Mouse (Mus musculus): ENCODE measurements around the gene Nip7. TPM values are rescaled to one million over a fixed set of nuclear protein-coding genes. Genes with fewer than 3 reads are reported as not detected.

The Nip7 gene
- polyA plus RNA-seq, 1 experiment from 2014 or later: 49.5 TPM

GRCm38 (mm10) chr8:107052046-107052445, 4.6 kb upstream of the Nip7 start:
- Histone ChIP-seq H3K4me3 (ENCODE audit: low read depth, low read length) (no peak overlapping the region), H3K27me3 (ENCODE audit: control insufficient read depth, insufficient read depth, low read length) (no peaks in the 10 kb centered on the region), H3K9ac (ENCODE audit: low read length) (no peak overlapping the region), H3K27ac (replicated peaks) (no peak overlapping the region), H3K4me2 (replicated peaks; ENCODE audit: low read depth) (no peak overlapping the region), H3K4me1 (replicated peaks; ENCODE audit: control insufficient read depth, insufficient read depth) (0 out of 2 replicates have a peak, but pooled peaks cover 2% of the 10 kb centered on the region), H3K9me3 (ENCODE audit: control insufficient read depth, low read length) (no peaks in the 10 kb centered on the region), H3K36me3 (ENCODE audit: control insufficient read depth, insufficient read depth, low read length) (peaks cover 13% of the 10 kb centered on the region; the same call in 1 of the 2 replicates)
- ATAC-seq (ENCODE audit: low FRiP score, low TSS enrichment): no peak
- no peak for DNase-seq (ENCODE audit: low spot score)
- TF ChIP-seq CTCF (IDR thresholded peaks at IDR 0.05; ENCODE audit: low read depth) (no peak), EP300 (optimal IDR thresholded peaks at IDR 0.05) (no peak)
- 93% methylated on average over 8 of the region's 8 CpGs for WGBS

DNA sequence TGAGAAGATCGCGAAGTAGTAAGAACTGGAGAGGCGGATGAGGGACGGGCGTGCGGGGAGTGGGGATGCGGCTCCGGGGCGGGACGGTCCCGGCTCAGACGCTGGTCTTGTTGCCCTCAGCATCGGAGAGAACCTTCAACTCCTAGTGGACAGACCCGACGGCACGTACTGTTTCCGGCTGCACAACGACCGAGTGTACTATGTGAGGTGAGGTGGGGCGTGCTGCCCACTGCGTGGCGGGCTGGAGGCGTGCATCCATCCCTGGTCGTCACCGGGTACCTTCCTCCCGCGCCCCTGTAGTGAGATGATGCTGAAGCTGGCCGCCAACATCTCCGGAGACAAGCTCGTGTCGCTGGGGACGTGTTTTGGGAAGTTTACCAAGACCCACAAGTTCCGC, 294 bp downstream of the Nip7 start:
- Histone ChIP-seq H3K9me3 (ENCODE audit: control insufficient read depth, low read length) (no peaks in the 10 kb centered on the region), H3K27ac (replicated peaks) (peak overlapping the region; percentile 67), H3K36me3 (ENCODE audit: control insufficient read depth, insufficient read depth, low read length) (peaks cover 13% of the 10 kb centered on the region; the same call in 1 of the 2 replicates), H3K9ac (ENCODE audit: low read length) (peak overlapping the region; percentile 85), H3K27me3 (ENCODE audit: control insufficient read depth, insufficient read depth, low read length) (no peaks in the 10 kb centered on the region), H3K4me3 (ENCODE audit: low read depth, low read length) (peak overlapping the region; percentile 96), H3K4me1 (replicated peaks; ENCODE audit: control insufficient read depth, insufficient read depth) (0 out of 2 replicates have a peak, but pooled peaks cover 2% of the 10 kb centered on the region), H3K4me2 (replicated peaks; ENCODE audit: low read depth) (peak overlapping the region; percentile 90)
- DNase-seq (ENCODE audit: low spot score) (no peak), ATAC-seq (ENCODE audit: low FRiP score, low TSS enrichment) (peak; percentile 70)
- WGBS: under 1% methylated on average over 33 of the region's 33 CpGs
- TF ChIP-seq EP300 (optimal IDR thresholded peaks at IDR 0.05): no peak
- 0 out of 2 replicates have a peak, but pooled peaks have one; percentile 22 for TF ChIP-seq CTCF (IDR thresholded peaks at IDR 0.05; ENCODE audit: low read depth)

DNA sequence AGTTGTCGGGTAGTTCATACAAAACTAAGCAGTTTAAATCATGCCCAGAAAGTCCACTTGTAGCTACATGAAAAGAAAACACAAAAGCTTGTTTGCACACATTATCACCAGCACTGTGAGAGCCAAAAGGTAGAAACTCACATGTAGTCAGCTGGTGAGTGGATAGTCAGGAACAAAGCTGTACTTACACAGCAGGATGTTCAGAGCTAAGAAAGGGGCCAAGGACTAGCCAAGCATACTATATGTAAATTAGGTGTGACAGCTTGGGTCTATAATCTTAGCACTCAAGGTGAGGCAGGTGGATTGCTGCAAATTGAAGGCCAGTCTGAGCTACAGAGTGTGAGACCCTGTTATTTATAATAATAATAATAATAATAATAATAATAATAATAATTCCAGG, 5.9 kb downstream of the Nip7 start:
- DNase-seq (ENCODE audit: low spot score) (no peak), ATAC-seq (ENCODE audit: low FRiP score, low TSS enrichment) (peak; percentile 61; the same call in 1 of the 2 replicates)

DNA sequence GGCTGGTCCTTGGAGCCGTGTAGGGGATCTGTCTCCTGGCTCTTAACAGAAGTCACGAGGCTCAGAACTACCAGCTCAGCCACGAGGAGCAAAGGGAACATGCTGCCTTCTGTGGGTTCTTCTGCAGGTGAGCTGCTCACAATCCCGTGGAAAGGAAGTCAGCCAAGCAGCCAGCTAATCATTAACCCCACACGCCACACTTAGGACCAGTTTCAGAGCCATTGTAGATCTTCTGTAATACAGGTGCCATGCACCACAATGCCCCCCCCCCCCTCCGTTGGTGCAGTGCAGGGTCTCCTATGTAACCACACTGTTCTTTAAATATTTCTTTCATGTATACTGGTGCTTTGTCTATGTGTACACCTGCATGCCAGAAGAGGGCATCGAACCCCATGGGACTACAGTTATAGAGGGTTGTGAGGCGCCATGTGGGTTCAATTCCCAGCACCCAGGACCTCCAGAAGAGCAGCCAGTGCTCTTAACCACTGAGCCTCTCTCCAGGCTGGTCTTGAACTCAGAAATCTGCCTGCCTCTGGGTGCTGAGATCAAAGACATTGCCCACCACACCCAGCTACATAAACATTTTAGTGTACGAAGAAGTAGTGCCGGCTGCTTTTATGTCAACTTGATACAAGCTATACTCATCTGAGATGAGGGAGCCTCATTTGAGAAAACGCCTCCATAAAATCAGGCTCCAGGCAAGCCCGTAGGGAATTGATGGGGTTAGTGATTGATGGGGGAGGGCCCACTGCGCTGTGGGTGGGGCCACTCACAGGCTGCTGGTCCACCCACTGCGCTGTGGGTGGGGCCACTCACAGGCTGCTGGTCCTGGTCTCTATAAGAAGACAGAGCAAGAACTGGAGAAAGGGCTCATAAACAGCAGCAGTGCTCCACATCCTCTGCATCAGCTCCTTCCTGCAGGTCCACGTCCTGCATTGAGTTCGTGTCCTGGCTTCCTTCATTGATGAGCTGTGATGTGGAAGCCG, 9.1 kb downstream of the Nip7 start, which contains the start of gene Tmed6:
Gene Tmed6, minus strand, starts transcription at position 134 of the 986 bp plus-strand sequence.
- ATAC-seq (ENCODE audit: low FRiP score, low TSS enrichment): peak; percentile 71
- TF ChIP-seq EP300 (optimal IDR thresholded peaks at IDR 0.05) (no peak), CTCF (IDR thresholded peaks at IDR 0.05; ENCODE audit: low read depth) (no peak)
- Histone ChIP-seq H3K27me3 (ENCODE audit: control insufficient read depth, insufficient read depth, low read length) (no peaks in the 10 kb centered on the region), H3K27ac (replicated peaks) (no peak within 1 kb of the TSS), H3K9me3 (ENCODE audit: control insufficient read depth, low read length) (no peaks in the 10 kb centered on the region), H3K9ac (ENCODE audit: low read length) (no peak within 1 kb of the TSS), H3K36me3 (ENCODE audit: control insufficient read depth, insufficient read depth, low read length) (no peaks in the 10 kb centered on the region), H3K4me3 (ENCODE audit: low read depth, low read length) (no peak within 1 kb of the TSS), H3K4me1 (replicated peaks; ENCODE audit: control insufficient read depth, insufficient read depth) (no peaks in the 10 kb centered on the region), H3K4me2 (replicated peaks; ENCODE audit: low read depth) (no peak within 1 kb of the TSS)
- WGBS: 46% methylated on average over 17 of the region's 17 CpGs
- DNase-seq (ENCODE audit: low spot score): peak; percentile 66

More for the DNA sequence above, 5.9 kb downstream of the Nip7 start:
- no peaks in the 10 kb centered on the region for H3K27me3 ChIP-seq (ENCODE audit: control insufficient read depth, insufficient read depth, low read length)
- peaks cover 4% of the 10 kb centered on the region; the same call in 1 of the 2 replicates for H3K36me3 ChIP-seq (ENCODE audit: control insufficient read depth, insufficient read depth, low read length)
- H3K4me1 ChIP-seq (replicated peaks; ENCODE audit: control insufficient read depth, insufficient read depth): no peaks in the 10 kb centered on the region
- no peak for TF ChIP-seq CTCF (IDR thresholded peaks at IDR 0.05; ENCODE audit: low read depth)
- TF ChIP-seq EP300 (optimal IDR thresholded peaks at IDR 0.05): no peak
- WGBS: 45% methylated on average over 1 of the region's 1 CpGs
- no peak overlapping the region for H3K4me2 ChIP-seq (replicated peaks; ENCODE audit: low read depth)
- no peak overlapping the region for H3K9ac ChIP-seq (ENCODE audit: low read length)
- no peak overlapping the region for H3K4me3 ChIP-seq (ENCODE audit: low read depth, low read length)
- no peaks in the 10 kb centered on the region for H3K9me3 ChIP-seq (ENCODE audit: control insufficient read depth, low read length)
- H3K27ac ChIP-seq (replicated peaks): no peak overlapping the region

DNA sequence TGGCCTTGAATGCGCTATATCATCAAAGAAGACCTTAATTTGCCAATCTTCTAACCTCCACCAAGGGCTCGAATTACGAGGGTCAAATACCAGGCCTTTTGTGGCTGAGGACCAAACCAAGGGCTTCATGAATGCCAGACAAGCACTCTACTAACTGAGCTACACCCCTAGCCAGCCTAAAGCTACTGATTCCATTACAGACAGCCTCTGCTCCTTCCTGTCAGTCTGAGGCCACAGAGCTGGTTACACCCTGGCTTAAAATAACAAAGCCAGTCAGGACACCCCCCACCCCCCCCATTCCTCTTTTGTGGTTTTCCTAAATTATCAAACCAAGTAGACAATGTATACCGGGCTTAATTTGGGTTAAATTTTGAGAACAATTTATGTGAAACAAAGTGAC, 17.0 kb downstream of the Nip7 start:
- 78% methylated on average over 4 of the region's 4 CpGs for WGBS
- H3K36me3 ChIP-seq (ENCODE audit: control insufficient read depth, insufficient read depth, low read length): peaks cover 22% of the 10 kb centered on the region
- no peaks in the 10 kb centered on the region for H3K4me1 ChIP-seq (replicated peaks; ENCODE audit: control insufficient read depth, insufficient read depth)
- no peak for TF ChIP-seq CTCF (IDR thresholded peaks at IDR 0.05; ENCODE audit: low read depth)
- TF ChIP-seq EP300 (optimal IDR thresholded peaks at IDR 0.05): no peak
- ATAC-seq (ENCODE audit: low FRiP score, low TSS enrichment) (no peak), DNase-seq (ENCODE audit: low spot score) (no peak)
- no peak overlapping the region for H3K4me3 ChIP-seq (ENCODE audit: low read depth, low read length)
- no peak overlapping the region for H3K9ac ChIP-seq (ENCODE audit: low read length)
- H3K27ac ChIP-seq (replicated peaks): no peak overlapping the region
- no peak overlapping the region for H3K4me2 ChIP-seq (replicated peaks; ENCODE audit: low read depth)
- no peaks in the 10 kb centered on the region for H3K9me3 ChIP-seq (ENCODE audit: control insufficient read depth, low read length)
- H3K27me3 ChIP-seq (ENCODE audit: control insufficient read depth, insufficient read depth, low read length): no peaks in the 10 kb centered on the region

- DNase-seq (ENCODE audit: low spot score) (no peak), ATAC-seq (ENCODE audit: low FRiP score, low TSS enrichment) (no peak)
- TF ChIP-seq CTCF (IDR thresholded peaks at IDR 0.05; ENCODE audit: low read depth): no peak
- TF ChIP-seq EP300 (optimal IDR thresholded peaks at IDR 0.05): no peak
- no peak overlapping the region for H3K9ac ChIP-seq (ENCODE audit: low read length)
- H3K27ac ChIP-seq (replicated peaks): no peak overlapping the region
- H3K9me3 ChIP-seq (ENCODE audit: control insufficient read depth, low read length): no peaks in the 10 kb centered on the region
- no peak overlapping the region for H3K4me3 ChIP-seq (ENCODE audit: low read depth, low read length)
- H3K36me3 ChIP-seq (ENCODE audit: control insufficient read depth, insufficient read depth, low read length): peaks cover 22% of the 10 kb centered on the region
- WGBS: 88% methylated on average over 1 of the region's 1 CpGs
- no peak overlapping the region for H3K4me2 ChIP-seq (replicated peaks; ENCODE audit: low read depth)
- H3K4me1 ChIP-seq (replicated peaks; ENCODE audit: control insufficient read depth, insufficient read depth): no peaks in the 10 kb centered on the region
- no peaks in the 10 kb centered on the region for H3K27me3 ChIP-seq (ENCODE audit: control insufficient read depth, insufficient read depth, low read length)
Observed at GRCm38 (mm10) chr8:107074128-107074527, 17.5 kb downstream of the Nip7 start.
